Mouse (Mus musculus): Measurements from ENCODE around the gene Cln5. TPM values are rescaled to one million over a fixed set of nuclear protein-coding genes. Genes with fewer than 3 reads are reported as not detected.

Cln5 gene
- total and polyA plus RNA-seq, 3 experiments = 33.0 to 38.2 (median 35.2) TPM

GRCm38 (mm10) chr14:103078006-103078912 lies 8.2 kb downstream of the Cln5 start:
- DNase-seq = peak; percentile 26

- DNase-seq = no peak
Observed at GRCm38 (mm10) chr14:103079209-103079977, 9.4 kb downstream of the Cln5 start.

GRCm38 (mm10) chr14:103085840-103086533 lies 16.0 kb downstream of the Cln5 start:
- no peak for DNase-seq

- peak; percentile 55 for DNase-seq
Observed at GRCm38 (mm10) chr14:103086671-103087324, 16.8 kb downstream of the Cln5 start.

- peak; percentile 36 for DNase-seq
Observed at GRCm38 (mm10) chr14:103087846-103088245, 17.8 kb downstream of the Cln5 start.

- peak; percentile 58 for DNase-seq
Observed at GRCm38 (mm10) chr14:103088624-103089023, 18.6 kb downstream of the Cln5 start.

- DNase-seq = no peak
Observed at GRCm38 (mm10) chr14:103093236-103093635, 23.2 kb downstream of the Cln5 start.

GRCm38 (mm10) chr14:103093670-103094069 lies 23.7 kb downstream of the Cln5 start:
- DNase-seq = no peak

- no peak for DNase-seq
Observed at GRCm38 (mm10) chr14:103095036-103095435, 25.0 kb downstream of the Cln5 start.

GRCm38 (mm10) chr14:103095826-103096225 lies 25.8 kb downstream of the Cln5 start:
- DNase-seq = no peak

GRCm38 (mm10) chr14:103096621-103097020 lies 26.6 kb downstream of the Cln5 start:
- peak; percentile 76 for DNase-seq

- no peak for DNase-seq
Observed at GRCm38 (mm10) chr14:103098213-103098586, 28.2 kb downstream of the Cln5 start.

- peak; percentile 93 for DNase-seq
Observed at GRCm38 (mm10) chr14:103098587-103099235, 28.7 kb downstream of the Cln5 start.

GRCm38 (mm10) chr14:103099238-103099933 lies 29.4 kb downstream of the Cln5 start, which contains the start of gene Fbxl3:
Gene Fbxl3, minus strand, starts transcription at chr14:103099566.
- peak; percentile 98 for DNase-seq

GRCm38 (mm10) chr14:103100296-103100695 lies 30.3 kb downstream of the Cln5 start:
- no peak for DNase-seq

GRCm38 (mm10) chr14:103101171-103101570 lies 31.2 kb downstream of the Cln5 start:
- peak; percentile 18 for DNase-seq

- no peak for DNase-seq
Observed at GRCm38 (mm10) chr14:103102246-103102645, 32.2 kb downstream of the Cln5 start.

- DNase-seq = no peak
Observed at GRCm38 (mm10) chr14:103102731-103103335, 32.8 kb downstream of the Cln5 start.

- no peak for DNase-seq
Observed at GRCm38 (mm10) chr14:103106301-103106700, 36.3 kb downstream of the Cln5 start.

GRCm38 (mm10) chr14:103109971-103110370 lies 40.0 kb downstream of the Cln5 start:
- DNase-seq = no peak

All from adrenal gland, adult 2 months (tissue).